Mouse (Mus musculus) thymus, postnatal 10 days (tissue): ENCODE data around the gene Naxd.
"Not testable (repeated sequence)": the region's sequence is repeated elsewhere in the genome, so short reads cannot be mapped to it uniquely, and the experiment has no call there.

Experiments used
- DNase-seq, 2 experiments: peaks; one replicate each; pipeline ENCODE4 v3.0.0; 2021; ENCODE audit warnings: low spot score in 2 of 2

Naxd gene

GRCm38 (mm10) chr8:11471309-11471708 lies 26.0 kb upstream of the Naxd start:
- DNase-seq = no peak

- DNase-seq = no peak
Measured at GRCm38 (mm10) chr8:11473072-11473471, 24.2 kb upstream of the Naxd start.

- no peak for DNase-seq
Measured at GRCm38 (mm10) chr8:11475397-11475796, 21.9 kb upstream of the Naxd start.

- no peak for DNase-seq
Measured at GRCm38 (mm10) chr8:11475876-11476275, 21.4 kb upstream of the Naxd start.

- DNase-seq = no peak
Measured at GRCm38 (mm10) chr8:11476338-11477177, 20.7 kb upstream of the Naxd start.

GRCm38 (mm10) chr8:11477178-11477553 lies 20.1 kb upstream of the Naxd start:
- DNase-seq = no peak

- no peak for DNase-seq
Measured at GRCm38 (mm10) chr8:11477811-11478761, 19.2 kb upstream of the Naxd start, which contains the start of gene Rab20. Rab20 (minus strand) TSS chr8:11478710.

GRCm38 (mm10) chr8:11478807-11479527 lies 18.3 kb upstream of the Naxd start:
- no peak for DNase-seq

GRCm38 (mm10) chr8:11479591-11479990 lies 17.7 kb upstream of the Naxd start:
- no peak for DNase-seq

- DNase-seq = no peak
Measured at GRCm38 (mm10) chr8:11481876-11482275, 15.4 kb upstream of the Naxd start.

- DNase-seq = no peak
Measured at GRCm38 (mm10) chr8:11482537-11482936, 14.8 kb upstream of the Naxd start.

GRCm38 (mm10) chr8:11486142-11486541 lies 11.2 kb upstream of the Naxd start:
- DNase-seq = peak in 1 of 2 experiments; percentile 76

- DNase-seq = no peak
Measured at GRCm38 (mm10) chr8:11487229-11487628, 10.1 kb upstream of the Naxd start.

GRCm38 (mm10) chr8:11492340-11492739 lies 5.0 kb upstream of the Naxd start:
- not testable (repeated sequence) for DNase-seq

- DNase-seq = no peak
Measured at GRCm38 (mm10) chr8:11498281-11498680, 975 bp downstream of the Naxd start.

- peak; percentile 30 to 34 for DNase-seq
Measured at GRCm38 (mm10) chr8:11498786-11499485, 1.6 kb downstream of the Naxd start.

GRCm38 (mm10) chr8:11503476-11504232 lies 6.3 kb downstream of the Naxd start:
- no peak for DNase-seq

GRCm38 (mm10) chr8:11506074-11506473 lies 8.8 kb downstream of the Naxd start:
- DNase-seq = no peak

- DNase-seq = peak; percentile 64 to 83
Measured at GRCm38 (mm10) chr8:11506802-11507201, 9.5 kb downstream of the Naxd start.

- no peak for DNase-seq
Measured at GRCm38 (mm10) chr8:11508880-11509279, 11.6 kb downstream of the Naxd start.
